Mouse (Mus musculus) small intestine, adult 2 months (tissue): Measurements from ENCODE around the gene Fis1. TPM values are rescaled to one million over a fixed set of nuclear protein-coding genes. Genes with fewer than 3 reads are reported as not detected.

ENCODE experiments used
- H3K27ac ChIP-seq: fragments of 200-500 bp; 2 replicates; pipeline ENCODE4 v1.5.1; 2012; ENCODE audit warnings: low read depth, low read length, control low read depth, inconsistent platforms; ENCODE audit not compliant: insufficient read depth
- H3K27me3 ChIP-seq: fragments of 200-500 bp; 2 replicates; pipeline ENCODE4 v1.6.1; 2012; ENCODE audit warnings: mild to moderate bottlenecking, moderate library complexity, low read length, inconsistent platforms; ENCODE audit not compliant: control insufficient read depth, insufficient read depth
- H3K36me3 ChIP-seq: fragments of 200-500 bp; 2 replicates; pipeline ENCODE4 v1.6.1; 2012; ENCODE audit warnings: mild to moderate bottlenecking, low read length, control low read depth, inconsistent platforms; ENCODE audit not compliant: control insufficient read depth, insufficient read depth
- H3K4me1 ChIP-seq: fragments of 200-500 bp; 2 replicates; pipeline ENCODE4 v1.6.1; 2012; ENCODE audit warnings: low read length, inconsistent platforms, mixed read lengths; ENCODE audit not compliant: control insufficient read depth, insufficient read depth, insufficient read length
- H3K4me3 ChIP-seq: fragments of 200-500 bp; 2 replicates; pipeline ENCODE4 v1.5.1; 2012; ENCODE audit warnings: low read depth, mild to moderate bottlenecking, control low read depth, inconsistent platforms, low read length, moderate library complexity
- CTCF ChIP-seq: fragments of 200-500 bp; IDR thresholded peaks from 2 replicates; pipeline ENCODE4 v1.5.1; 2012; ENCODE audit warnings: low read depth, mild to moderate bottlenecking, control low read depth, inconsistent platforms, low read length, moderate library complexity, mixed read lengths; ENCODE audit not compliant: insufficient replicate concordance, insufficient read length; ENCODE audit errors: extremely low read depth
- POLR2A ChIP-seq: fragments of 200-500 bp; IDR thresholded peaks from 2 replicates; pipeline ENCODE4 v1.6.1; 2012; ENCODE audit warnings: low read depth, mild to moderate bottlenecking, control low read depth, inconsistent platforms, low read length, moderate library complexity
- WGBS: fragments of 180-500 bp; shearing (Covaris S2); methylation state at CpG from one replicate; pipeline ENCODE4 v1.1.7; 2018; 5-methylcytosine and 5-hydroxymethylcytosine counted together
- polyA plus RNA-seq: library from polyadenylated mRNA; depleted of rRNA; stranded (reverse); fragments of >200 nt; gene quantifications from 2 replicates; pipeline ENCODE4 v1.2.3, GENCODE M21; 2012; rRNA removed

Gene Fis1
- polyA plus RNA-seq, 1 experiment, result 261 TPM

DNA sequence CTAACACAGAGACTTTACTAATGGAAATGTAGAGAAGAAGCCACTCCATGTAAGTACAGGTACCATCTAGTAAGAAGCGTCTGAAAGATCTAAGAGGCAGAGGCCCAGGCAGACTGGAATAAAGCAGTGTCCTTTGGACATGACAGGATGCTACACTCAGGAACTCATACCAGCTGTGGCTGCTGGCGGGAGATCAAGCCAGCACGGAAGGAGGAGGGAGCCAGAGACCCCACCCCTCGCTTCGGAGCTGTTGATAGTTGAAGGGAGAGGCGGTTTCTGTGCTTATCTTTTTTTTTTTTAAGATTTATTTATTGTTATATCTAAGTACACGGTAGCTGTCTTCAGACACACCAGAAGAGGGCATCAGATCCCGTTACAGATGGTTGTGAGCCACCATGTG is 54.2 kb downstream of the Fis1 start:
- TF ChIP-seq POLR2A (no peak), CTCF (no peak)
- 18% methylated on average over 8 of the region's 8 CpGs for WGBS
- H3K4me1 ChIP-seq, result no peaks in the 10 kb centered on the region
- H3K27ac ChIP-seq, result no peak overlapping the region
- no peak overlapping the region for H3K4me3 ChIP-seq
- no peaks in the 10 kb centered on the region for H3K36me3 ChIP-seq
- H3K27me3 ChIP-seq, result no peaks in the 10 kb centered on the region; the same call in 1 of the 2 replicates

GRCm38 (mm10) chr5:137009988-137010387 is 56.9 kb downstream of the Fis1 start:
- 24% methylated on average over 3 of the region's 3 CpGs for WGBS
- no peaks in the 10 kb centered on the region for H3K36me3 ChIP-seq
- no peaks in the 10 kb centered on the region for H3K4me1 ChIP-seq
- TF ChIP-seq CTCF (peak; percentile 55; the same call in 1 of the 2 replicates), POLR2A (no peak)
- no peak overlapping the region for H3K4me3 ChIP-seq
- H3K27me3 ChIP-seq, result no peaks in the 10 kb centered on the region; the same call in 1 of the 2 replicates
- no peak overlapping the region for H3K27ac ChIP-seq

- no peak for TF ChIP-seq POLR2A
- no peak for TF ChIP-seq CTCF
- WGBS, result 68% methylated on average over 15 of the region's 15 CpGs
- Histone ChIP-seq H3K27ac (no peak overlapping the region), H3K4me3 (no peak overlapping the region), H3K36me3 (no peaks in the 10 kb centered on the region), H3K27me3 (no peaks in the 10 kb centered on the region; the same call in 1 of the 2 replicates), H3K4me1 (peaks cover 2% of the 10 kb centered on the region; the same call in 1 of the 2 replicates)
Measured at GRCm38 (mm10) chr5:137012401-137012950, 59.4 kb downstream of the Fis1 start.

Other genes with a start within 250 kb of the Fis1 start
- 0.04 and 0.72 TPM in 2 replicates for gene Col26a1, start 70.1 kb upstream of the Fis1 start, polyA plus RNA-seq
- 11.1 and 13.3 TPM in 2 replicates for gene Ift22, start 45.1 kb upstream of the Fis1 start, polyA plus RNA-seq
- gene Cldn15, start 13.3 kb downstream of the Fis1 start, polyA plus RNA-seq, result 313 and 657 TPM in 2 replicates
- 17.1 and 21.6 TPM in 2 replicates for gene Plod3, start 33.7 kb downstream of the Fis1 start, polyA plus RNA-seq
- gene Znhit1, start 34.7 kb downstream of the Fis1 start, polyA plus RNA-seq, result 47.6 and 92.2 TPM in 2 replicates
- gene Vgf, start 73.1 kb downstream of the Fis1 start, polyA plus RNA-seq, result 0.48 and 0.99 TPM in 2 replicates
- 27.3 and 52.7 TPM in 2 replicates for gene Ap1s1, start 92.9 kb downstream of the Fis1 start, polyA plus RNA-seq
- 0.99 and 1.2 TPM in 2 replicates for gene Serpine1, start 119.0 kb downstream of the Fis1 start, polyA plus RNA-seq
- 10.3 and 19.9 TPM in 2 replicates for gene Trim56, start 162.9 kb downstream of the Fis1 start, polyA plus RNA-seq
- 52.5 and 653 TPM in 2 replicates for gene Muc3, start 196.0 kb downstream of the Fis1 start, polyA plus RNA-seq